Mouse (Mus musculus) lung, postnatal 4 days (tissue): ENCODE measurements at regions not wholly inside any gene's neighbourhood (a gene's known extent, or its start where the extent isn't known, plus 50 kb on each side); places are given as distances from the start of the nearest gene placed in this dataset.
A peak's percentile ranks its signal among the peaks of the same experiment; 100 is the strongest.
"Not testable (repeated sequence)": the region's sequence is repeated elsewhere in the genome, so short reads cannot be mapped to it uniquely, and the experiment has no call there.

Experiments used
- DNase-seq, 2 experiments: peaks; one replicate each; pipeline ENCODE4 v3.0.0; 2021

DNA sequence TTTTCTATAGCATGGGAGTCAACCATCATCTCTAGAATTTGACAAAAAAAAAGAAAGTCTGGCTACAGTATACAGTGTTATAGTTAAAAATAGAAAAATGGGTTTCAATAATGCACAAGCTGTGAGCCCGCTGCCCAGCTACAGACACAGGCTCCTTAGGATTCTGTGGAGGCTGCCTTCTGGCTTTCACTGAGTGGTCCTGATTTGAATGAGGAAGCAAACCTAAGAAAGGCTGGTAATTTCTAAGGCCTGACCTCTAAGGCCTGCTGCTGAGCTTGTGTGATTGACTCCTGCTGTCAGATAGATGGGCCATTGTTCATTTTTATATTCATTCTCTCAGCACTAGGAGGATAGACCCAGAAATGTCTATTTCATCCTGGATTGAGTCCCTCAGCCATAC lies 67.7 kb downstream of the Alg10b start:
- no peak for DNase-seq

DNA sequence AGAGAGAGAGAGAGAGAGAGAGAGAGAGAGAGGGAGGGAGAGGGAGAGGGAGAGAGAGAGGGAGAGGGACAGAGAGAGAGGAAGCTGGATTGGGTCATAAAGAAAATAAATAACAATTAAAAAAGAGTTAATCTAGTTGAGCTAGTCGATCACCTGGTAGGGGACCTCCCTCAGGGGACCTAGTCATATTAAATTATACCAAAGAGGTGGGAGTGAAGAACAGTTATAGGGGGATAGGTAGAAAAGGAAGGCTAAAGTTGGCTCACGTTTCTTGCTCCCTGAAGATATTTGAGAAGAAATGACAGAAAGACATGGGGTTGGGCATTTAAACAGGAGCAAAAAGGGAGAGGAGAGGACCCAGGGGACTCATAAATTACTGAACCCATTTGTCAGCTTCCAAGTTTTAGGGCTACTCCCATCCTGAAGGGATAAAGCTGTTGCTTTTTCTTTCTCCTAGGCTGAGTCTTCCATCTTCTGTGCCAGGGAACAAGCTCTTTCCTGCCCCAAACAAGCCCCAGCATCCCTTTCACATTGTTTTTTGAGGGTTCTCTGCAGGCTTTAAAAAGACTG lies 70.3 kb downstream of the Alg10b start:
- DNase-seq, result no peak

DNA sequence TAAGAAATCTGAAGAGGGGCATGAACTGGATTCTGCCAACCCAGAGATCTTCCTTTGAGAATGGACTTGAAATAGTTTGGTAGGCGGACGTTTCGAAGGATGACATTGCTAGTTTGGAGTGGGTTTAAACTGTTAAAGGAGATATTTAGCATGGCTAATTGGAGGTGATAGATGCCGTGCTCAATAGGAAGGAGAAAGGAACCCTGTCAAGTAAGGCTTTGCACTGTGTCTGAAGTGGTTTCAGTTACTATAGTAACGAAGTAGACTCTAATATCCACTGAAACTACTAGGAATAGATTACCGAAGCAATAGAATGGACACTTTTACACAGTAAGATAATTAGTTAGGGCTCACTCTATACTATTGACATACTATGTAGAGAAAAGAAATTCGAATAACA lies 74.5 kb downstream of the Alg10b start:
- DNase-seq, result no peak

DNA sequence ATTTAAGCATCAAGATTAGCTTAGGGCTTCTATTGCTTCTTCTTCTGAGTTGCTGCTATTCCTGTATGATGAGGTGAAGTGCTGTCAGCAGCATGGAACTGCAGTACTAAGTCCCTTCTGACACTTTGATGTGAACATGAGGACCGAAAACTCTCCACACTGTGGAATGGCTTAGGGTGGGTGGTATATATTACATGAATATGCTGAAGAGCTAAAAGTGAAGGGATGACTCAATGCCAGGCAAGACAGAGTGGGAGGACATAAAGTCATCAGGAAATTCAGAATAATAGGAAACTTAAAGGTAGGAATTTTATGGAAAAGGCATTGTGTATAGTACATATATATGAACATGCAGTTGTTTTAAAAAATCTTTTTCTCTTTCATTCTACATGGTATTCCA lies 79.3 kb downstream of the Alg10b start:
- DNase-seq, result no peak

DNA sequence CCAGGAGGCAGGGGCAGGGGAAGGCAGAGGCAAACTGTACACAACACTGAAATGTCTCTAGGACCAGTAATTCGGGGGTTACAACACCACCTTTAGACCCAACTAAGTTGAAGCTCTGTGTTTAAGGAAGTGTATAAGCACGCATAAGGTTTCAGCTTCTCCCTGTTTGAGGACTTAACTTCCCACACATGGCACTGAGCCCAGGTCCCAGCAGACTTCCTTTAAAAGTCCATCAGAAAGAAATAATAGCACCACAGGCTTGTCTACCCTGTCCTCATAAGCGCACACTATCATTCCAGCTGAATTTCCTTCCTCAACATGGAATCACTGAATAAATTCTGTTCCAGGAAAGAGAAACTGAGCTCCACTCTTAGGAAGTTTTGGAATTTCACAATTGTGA lies 80.9 kb downstream of the Alg10b start:
- no peak for DNase-seq

DNA sequence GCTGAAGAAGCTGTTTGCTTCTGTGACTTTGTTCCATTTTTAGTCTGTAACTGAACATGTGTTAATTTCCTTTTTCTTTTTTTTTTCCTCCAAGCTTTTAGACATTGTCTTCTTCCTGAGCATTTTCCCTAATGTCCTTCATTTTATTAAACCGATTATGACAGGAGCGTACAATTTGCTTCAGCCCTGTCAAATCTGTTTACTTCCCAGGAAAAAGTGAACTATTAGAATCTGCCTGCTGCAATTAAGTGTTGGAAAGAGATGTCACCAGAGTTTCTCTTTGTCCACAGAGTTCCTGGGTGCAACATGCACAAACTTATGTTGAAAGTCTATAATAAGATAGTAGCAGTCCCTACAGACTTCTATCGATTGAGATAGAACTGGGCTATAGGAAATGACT lies 82.8 kb downstream of the Alg10b start:
- DNase-seq, result no peak

DNA sequence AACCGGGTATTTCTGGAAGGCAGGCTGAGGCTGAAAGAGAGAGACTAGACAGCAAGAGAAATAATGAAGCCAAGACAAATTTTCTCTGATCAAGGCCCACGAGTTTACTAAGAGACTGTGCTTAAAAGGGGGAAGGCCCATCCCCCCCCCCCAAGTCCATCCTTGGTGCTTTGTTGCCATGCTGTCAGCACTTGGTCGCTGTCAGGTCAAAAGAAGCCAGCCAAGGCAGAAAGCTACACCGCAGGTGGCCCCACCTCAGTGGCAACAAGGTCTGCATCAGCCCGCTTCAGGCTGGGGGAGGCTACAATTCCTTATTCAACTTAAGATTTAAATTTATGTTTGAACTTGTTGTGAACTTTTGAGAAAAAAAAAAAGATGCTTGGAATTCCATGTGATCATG lies 84.3 kb downstream of the Alg10b start:
- not testable (repeated sequence) for DNase-seq

DNA sequence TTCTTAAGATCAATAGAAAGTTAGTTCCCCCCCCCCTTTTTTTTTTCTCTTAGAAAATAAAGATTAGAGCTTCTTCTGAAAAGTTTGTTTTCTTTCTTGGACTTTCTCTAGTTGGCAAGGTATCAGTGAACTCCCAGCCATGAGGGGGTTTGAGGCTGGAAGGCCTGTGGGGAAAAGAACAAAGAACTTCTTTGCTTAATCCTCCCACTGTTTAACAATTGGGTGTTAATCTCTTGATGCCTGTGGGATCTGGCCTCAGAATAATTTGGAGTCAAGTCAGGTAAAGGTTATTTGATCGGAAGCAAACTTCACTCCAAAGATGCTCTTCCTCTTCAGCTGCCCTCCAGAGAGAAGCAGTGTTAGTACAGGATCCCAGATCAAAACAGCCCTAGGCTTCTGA lies 84.8 kb downstream of the Alg10b start:
- DNase-seq, result no peak

DNA sequence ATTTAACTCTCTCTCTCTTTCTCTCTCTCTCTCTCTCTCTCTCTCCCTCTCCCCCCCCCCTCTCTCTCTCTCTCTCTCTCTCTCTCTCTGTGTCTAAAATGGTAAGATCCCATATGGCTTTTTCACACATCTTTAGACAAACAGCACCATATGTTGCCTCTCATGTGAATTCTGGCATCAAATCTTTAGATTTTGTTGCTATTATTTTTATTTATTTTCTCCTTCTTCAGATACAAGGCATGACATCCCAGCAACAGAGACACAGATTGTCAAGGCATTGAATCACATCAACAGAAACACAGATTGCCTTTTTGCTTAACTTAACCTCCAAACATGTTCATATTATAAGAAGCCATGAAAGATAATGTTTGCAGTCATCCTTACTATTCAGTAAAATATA lies 85.6 kb downstream of the Alg10b start:
- DNase-seq, result no peak

DNA sequence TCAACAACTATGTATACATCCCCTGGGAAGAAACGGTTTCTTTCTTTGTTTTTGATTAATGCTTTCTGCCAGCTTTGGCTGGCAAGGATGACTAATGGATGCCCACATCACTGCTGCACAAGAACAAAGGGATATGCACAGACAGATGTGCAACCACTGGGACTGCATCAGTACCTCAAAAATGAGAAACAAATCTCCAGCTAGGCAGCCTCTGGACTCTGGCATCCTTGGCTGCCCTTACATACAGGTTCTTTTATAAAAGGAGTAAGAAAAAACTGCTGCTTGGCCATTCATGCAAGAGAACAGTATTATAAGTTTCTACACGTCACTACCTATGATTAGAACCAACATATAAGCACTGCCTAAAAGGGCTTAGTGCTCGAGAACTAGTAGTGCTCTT lies 97.7 kb downstream of the Alg10b start:
- no peak for DNase-seq

DNA sequence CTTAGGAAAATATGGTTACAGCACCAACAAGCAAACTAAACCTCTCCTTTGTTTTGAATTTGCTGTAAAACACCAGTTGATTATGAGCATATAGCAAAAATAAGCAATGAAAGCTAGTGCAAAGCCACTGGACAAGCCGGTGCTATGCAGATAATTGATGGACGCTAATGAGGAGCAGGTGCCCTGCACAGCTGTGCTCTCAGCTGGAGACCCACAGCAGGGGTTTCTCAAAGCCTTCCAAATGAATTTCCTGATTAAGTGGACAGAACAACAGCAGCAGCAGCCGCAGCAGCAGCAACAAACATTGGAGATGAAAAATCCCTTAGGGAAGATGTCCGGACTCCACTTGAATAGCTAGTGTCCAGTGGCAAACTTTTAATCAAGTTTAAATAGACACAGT lies 109.2 kb downstream of the Alg10b start:
- DNase-seq, result peak in 1 of 2 experiments; percentile 18

DNA sequence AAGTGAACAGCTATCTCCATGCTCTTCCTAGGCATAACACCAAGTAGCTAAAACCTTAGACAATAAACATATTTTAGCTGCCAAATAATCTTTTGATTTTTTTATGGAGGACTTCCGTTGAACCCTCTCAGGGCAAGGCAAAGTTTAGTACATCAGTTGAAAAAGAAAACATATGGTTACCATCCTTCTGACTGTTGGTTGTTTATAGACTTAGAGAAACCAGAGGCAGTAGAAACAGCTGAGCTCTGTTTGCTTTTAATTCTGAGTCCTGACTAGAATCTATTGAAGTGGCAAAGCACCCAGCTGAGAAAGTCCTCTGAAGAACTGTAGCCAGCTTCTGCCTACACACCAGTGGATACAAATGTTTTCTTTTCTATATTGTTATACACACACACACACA lies 109.7 kb downstream of the Alg10b start:
- DNase-seq, result no peak

DNA sequence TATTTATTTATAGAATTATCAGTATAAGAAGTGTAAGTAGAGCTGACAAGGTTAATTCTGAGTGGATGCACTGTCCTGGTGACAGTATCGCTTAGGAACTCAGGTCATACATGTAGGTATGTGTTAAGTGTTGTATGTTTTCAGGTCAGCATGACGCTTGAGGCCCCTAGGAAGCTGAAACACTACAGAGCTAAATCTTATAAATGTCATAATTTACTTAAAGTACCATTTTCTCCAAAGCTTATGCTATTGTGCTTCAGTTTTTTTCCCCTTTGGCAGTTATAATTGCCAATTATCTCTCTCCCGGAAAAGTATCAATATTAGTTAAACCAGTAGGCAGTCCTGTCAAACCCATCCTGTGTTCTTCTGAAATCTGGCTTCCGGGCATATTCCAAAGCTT lies 110.3 kb downstream of the Alg10b start:
- DNase-seq, result no peak

DNA sequence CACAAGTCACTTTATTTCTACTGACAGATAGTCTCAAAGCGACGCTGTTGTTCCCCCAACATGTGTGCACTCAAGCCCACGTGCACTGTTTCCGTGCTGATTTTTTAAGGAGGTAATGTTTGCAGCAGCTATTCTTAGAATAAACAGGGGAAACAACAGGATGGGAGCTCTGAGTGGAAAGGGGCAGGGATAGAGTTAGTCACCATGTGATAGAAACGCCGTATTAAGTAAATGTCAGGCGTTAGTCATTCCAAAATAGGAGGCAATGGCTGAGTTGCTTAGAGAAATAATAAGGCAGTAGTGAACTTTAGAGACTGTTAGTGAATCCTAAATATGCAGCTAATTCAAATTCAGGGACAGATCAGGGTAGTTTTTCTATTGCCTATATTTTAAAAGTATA lies 111.4 kb downstream of the Alg10b start:
- no peak for DNase-seq

DNA sequence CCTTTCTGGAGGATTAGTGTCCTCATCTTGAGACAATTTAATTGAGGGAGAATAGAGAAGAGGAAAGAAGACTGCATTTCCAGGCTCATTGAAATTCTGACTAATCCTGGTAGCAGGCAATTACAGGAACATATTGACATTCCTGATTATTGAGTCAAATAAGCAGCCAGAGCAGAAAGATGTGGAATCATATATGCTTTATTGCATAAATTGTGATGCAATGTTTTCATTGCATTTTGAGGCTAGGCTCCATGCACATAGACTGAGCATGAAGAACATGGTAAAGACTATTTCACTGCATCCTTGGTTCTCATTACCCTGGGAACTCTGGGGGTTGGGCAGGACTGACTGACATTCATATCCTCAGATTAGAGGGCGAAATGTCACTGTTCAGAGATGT lies 116.0 kb downstream of the Alg10b start:
- no peak for DNase-seq

DNA sequence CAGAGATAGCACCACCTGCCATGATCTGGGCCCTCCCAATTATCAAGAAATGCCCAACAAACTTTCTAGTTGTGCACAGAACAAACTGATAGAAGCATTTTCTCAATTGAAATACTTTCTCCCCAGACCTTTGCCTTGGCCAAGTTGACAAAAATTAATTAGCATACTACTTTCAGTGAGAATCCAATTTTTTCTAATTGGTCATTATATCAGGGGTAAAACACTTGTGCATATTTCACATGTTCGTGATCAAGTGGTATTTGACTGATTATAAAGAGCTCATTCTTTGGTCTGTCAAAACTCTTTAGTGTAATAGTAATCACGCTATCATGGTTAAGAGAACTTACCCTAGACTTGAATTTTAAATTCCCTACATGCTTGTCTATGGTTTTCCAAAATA lies 117.2 kb downstream of the Alg10b start:
- no peak for DNase-seq

DNA sequence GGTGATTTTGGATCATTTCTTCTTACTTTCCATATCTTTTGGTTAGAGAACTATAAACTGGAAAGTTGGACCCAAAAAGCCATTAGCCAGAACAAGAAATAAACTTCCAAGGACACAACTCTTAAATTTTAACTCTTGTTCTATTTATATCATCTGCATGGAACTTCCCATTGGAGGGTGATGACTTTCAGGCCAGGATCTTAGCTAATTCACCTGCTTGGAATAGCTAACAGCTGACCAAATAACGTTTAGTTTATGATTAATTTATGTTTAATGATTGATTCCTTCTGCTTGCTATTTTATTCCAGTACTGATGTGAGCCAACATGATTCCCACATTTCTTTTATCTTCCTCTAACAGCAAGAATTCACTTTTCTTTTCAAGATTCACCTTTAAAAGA lies 119.7 kb downstream of the Alg10b start:
- no peak for DNase-seq

DNA sequence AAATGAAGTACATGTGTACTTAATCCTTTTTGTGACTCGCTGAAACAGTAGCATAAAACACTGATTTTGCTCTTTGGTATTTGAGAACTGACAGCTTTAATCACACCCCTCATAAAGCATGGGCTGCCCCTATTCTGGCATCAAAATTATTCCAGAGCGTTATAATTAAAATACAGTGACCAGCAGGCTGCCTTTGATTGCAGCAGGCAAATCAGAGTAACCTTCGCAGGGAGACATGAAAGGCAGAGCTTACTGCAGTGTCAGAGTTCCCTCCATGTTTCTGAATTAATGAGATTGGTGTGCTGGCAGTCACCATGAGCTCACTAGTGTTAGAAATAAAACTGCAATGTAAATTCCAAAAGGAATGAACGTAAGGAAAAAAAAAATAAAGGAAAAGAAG lies 120.8 kb downstream of the Alg10b start:
- no peak for DNase-seq

DNA sequence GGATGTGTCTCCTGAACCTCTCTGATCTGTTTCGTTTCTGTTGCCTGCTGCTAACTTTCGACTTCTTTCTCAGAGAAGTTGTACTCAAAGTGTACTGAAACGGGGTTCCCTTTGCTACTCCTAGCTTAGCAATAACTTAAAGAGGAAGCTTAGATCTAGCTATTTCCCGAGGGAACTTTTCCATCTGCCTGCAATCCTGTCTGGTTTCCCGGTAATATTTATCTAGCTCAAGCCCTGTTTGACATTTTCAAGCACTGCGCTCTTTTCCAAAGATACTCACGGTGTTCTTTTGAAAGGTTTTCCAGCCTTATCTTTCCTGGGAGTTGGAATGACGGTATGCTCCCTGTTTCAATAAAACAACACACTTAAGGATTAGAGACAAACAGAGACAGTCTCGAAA lies 122.1 kb downstream of the Alg10b start:
- DNase-seq, result no peak

DNA sequence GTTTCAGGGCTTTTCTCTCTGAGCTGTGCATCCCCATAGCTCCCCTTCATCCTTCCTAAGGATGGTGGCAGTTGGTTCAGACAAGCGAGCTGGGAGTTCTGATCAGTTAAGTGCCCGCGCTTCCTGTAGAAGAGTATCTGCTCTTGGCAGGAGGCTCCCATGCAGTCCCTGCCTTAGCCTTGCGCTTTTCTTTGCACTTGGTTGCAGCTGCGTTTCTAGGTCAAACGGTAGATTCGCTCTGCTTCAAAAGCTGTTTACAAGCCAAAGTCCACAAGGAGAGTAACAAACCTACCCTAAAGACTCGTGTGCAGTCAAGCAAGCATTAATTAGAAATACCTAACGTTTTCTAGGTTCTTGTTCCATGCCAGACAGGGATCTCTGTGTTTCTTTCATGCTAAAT lies 122.6 kb downstream of the Alg10b start:
- no peak for DNase-seq

DNA sequence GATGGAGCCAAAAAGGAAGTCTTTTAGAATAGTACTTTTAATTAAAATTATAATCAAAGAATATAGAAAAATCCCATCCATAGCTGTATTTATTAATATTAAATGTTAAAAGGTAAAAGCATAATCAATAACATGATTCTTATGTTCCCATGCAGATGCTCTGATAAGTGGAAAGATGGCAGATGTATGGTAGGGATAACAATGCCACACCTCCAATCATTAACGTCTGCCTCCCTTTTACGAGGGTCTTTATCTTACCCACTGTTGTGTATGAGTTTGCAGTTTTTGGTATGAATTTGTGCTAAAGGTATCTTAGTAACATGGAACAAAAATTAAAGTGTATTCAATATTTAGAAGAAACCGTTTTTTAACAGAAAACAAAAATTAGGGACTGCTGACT lies 127.8 kb downstream of the Alg10b start:
- DNase-seq, result no peak

DNA sequence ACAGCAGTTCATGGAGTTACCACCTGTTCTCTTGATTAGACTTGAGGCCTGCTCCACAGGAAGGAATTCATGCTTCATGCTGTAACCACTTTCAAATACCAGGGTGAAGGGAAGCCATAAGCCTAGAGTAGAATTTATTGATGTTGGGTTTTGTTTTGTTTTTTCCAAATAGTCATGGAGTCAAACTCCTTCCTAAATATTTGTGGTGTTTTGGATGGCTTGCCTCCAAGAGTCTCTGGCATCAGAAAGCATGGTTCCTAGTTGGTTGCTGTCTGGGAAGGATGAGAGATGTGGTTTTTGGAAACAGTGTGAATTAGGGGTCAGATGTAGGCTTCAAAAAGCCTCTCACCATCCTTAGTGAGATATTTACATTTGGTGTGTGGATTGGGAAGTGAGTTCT lies 141.5 kb downstream of the Alg10b start:
- no peak for DNase-seq

DNA sequence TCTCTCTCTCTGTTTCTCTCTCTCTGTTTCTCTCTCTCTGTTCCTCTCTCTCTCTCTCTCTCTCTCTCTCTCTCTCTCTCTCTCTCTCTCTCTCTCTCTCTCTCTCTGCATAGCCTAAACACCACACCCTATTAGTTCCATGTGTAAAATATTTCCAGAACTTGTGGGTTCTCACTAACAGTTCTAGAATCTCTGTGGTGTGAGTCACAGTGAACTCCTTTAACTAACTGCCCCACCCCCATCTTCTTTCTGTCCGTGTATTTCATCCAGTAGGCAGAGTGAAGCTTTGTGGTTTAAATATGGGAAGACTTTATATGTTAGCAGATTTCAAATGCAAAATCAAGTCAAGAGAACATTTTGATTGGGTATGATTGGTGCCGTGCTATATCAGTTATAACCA lies 153.8 kb downstream of the Alg10b start:
- DNase-seq, result no peak

DNA sequence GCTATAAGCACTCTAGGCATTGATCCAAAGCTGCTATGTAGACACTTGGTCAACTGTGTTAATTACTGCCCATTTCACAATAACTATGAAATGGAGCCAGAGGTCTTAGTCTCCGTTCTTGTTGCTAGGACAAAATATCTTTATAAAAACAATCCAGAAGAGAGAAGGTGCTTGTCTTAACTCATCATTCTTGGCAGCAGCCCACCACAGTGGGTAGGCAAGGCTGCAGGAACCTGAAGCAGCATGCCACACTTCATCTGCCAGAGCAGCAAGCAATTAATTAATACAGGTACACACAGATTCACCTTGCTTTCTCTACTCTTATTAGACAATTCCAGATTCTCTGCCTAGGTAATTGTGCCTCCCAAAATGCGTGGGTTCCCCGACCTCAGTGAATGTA lies 172.8 kb downstream of the Alg10b start:
- DNase-seq, result no peak

DNA sequence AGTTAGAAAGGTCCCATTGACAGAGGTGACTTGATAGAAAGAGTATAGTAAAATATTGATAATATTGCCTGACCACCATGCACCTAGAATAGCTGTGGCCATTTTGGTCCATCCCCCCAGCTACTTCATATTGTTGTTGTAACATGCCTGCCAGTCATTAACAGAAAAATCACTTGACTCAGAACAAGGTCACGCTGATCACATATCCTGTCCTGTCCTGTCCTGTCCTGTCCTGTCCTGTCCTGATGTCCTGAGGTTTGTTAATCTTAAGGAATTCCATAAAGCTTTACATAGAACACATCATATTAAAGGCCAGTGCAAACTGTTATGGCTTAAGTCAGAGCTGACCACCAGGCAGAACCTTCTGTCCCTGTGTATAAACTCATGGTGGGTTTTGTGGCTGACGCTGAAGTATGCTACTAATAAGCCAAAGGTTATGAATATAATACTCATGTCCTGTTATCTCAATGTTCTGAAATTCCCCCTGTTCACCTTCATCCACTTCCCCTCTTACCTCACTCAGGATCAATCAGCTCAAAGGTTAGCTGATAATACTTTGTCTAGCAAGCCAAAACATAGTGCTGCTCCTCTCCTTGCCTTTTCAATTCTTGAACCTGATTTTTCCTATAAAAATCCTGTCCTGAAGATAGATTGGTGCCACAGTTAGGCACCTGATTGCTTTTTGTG lies 173.7 kb downstream of the Alg10b start:
- no peak for DNase-seq
